Mouse (Mus musculus): ENCODE measurements at regions not wholly inside any gene's neighbourhood (a gene's known extent, or its start where the extent isn't known, plus 50 kb on each side); places are given as distances from the start of the nearest gene placed in this dataset.

GRCm38 (mm10) chr3:133877310-133877709 is 332.4 kb upstream of the Tet2 start:
- DNase-seq = no peak

- DNase-seq = no peak
These were observed 335.7 kb upstream of the Tet2 start for GRCm38 (mm10) chr3:133880626-133881025.

- no peak for DNase-seq
These were observed 334.4 kb upstream of the Cxxc4 start for GRCm38 (mm10) chr3:133901931-133902330.

GRCm38 (mm10) chr3:133922200-133922599 is 314.1 kb upstream of the Cxxc4 start:
- DNase-seq = no peak

GRCm38 (mm10) chr3:133965322-133965721 is 271.0 kb upstream of the Cxxc4 start:
- no peak for DNase-seq

- no peak for DNase-seq
These were observed 268.1 kb upstream of the Cxxc4 start for GRCm38 (mm10) chr3:133968176-133968575.

GRCm38 (mm10) chr3:133972774-133973173 is 263.5 kb upstream of the Cxxc4 start:
- DNase-seq = no peak

GRCm38 (mm10) chr3:133987681-133988080 is 248.6 kb upstream of the Cxxc4 start:
- no peak for DNase-seq

- no peak for DNase-seq
These were observed 242.3 kb upstream of the Cxxc4 start for GRCm38 (mm10) chr3:133993971-133994370.

GRCm38 (mm10) chr3:133999965-134000364 is 236.3 kb upstream of the Cxxc4 start:
- DNase-seq = no peak

GRCm38 (mm10) chr3:134000595-134000994 is 235.7 kb upstream of the Cxxc4 start:
- DNase-seq = no peak

- no peak for DNase-seq
These were observed 221.5 kb upstream of the Cxxc4 start for GRCm38 (mm10) chr3:134014805-134015204.

- no peak for DNase-seq
These were observed 220.9 kb upstream of the Cxxc4 start for GRCm38 (mm10) chr3:134015412-134015811.

GRCm38 (mm10) chr3:134033862-134034261 is 202.4 kb upstream of the Cxxc4 start:
- no peak for DNase-seq

GRCm38 (mm10) chr3:134036310-134036934 is 199.9 kb upstream of the Cxxc4 start:
- no peak for DNase-seq

- DNase-seq = no peak
These were observed 185.6 kb upstream of the Cxxc4 start for GRCm38 (mm10) chr3:134050649-134051048.

GRCm38 (mm10) chr3:134082461-134082860 is 153.8 kb upstream of the Cxxc4 start:
- DNase-seq = no peak

- no peak for DNase-seq
These were observed 136.7 kb upstream of the Cxxc4 start for GRCm38 (mm10) chr3:134099471-134100125.

- no peak for DNase-seq
These were observed 134.0 kb upstream of the Cxxc4 start for GRCm38 (mm10) chr3:134102151-134102738.

- no peak for DNase-seq
These were observed 131.7 kb upstream of the Cxxc4 start for GRCm38 (mm10) chr3:134104625-134105024.

- no peak for DNase-seq
These were observed 131.2 kb upstream of the Cxxc4 start for GRCm38 (mm10) chr3:134105112-134105511.

GRCm38 (mm10) chr3:134105567-134105966 is 130.7 kb upstream of the Cxxc4 start:
- no peak for DNase-seq

- DNase-seq = no peak
These were observed 121.8 kb upstream of the Cxxc4 start for GRCm38 (mm10) chr3:134114501-134114900.

- DNase-seq = no peak
These were observed 121.3 kb upstream of the Cxxc4 start for GRCm38 (mm10) chr3:134115007-134115406.

Measured in B cell, adult 2 months (primary cell).